Mouse (Mus musculus) MEL (cell line): Measurements from ENCODE around the gene Olfr235. TPM values are rescaled to one million over a fixed set of nuclear protein-coding genes. Genes with fewer than 3 reads are reported as not detected.
"Not testable (repeated sequence)": the region's sequence is repeated elsewhere in the genome, so short reads cannot be mapped to it uniquely, and the experiment has no call there.

Source experiments
- DNase-seq: peaks from one replicate; pipeline ENCODE4 v3.0.0; 2011; ENCODE audit warnings: low read depth, low spot score
- H3K27ac ChIP-seq: 2 replicates; pipeline ENCODE4 v1.5.1; 2012; ENCODE audit warnings: low read depth, mild to moderate bottlenecking, control low read depth, low read length, moderate library complexity; ENCODE audit not compliant: control insufficient read depth
- H3K27me3 ChIP-seq, 2 experiments: fragments of 150-350 bp in 1 of 2; sonication (generic) in 1 of 2; 2 replicates each; pipeline ENCODE4 v1.6.1; 2012; ENCODE audit warnings: low read length in 2 of 2, mild to moderate bottlenecking in 2 of 2, improper control_type of control experiment in 1 of 2, moderate library complexity in 1 of 2; ENCODE audit not compliant: insufficient read depth in 2 of 2, control insufficient read depth in 1 of 2
- H3K36me3 ChIP-seq, 2 experiments: 2 replicates each; pipeline ENCODE4 v1.6.1; 2012 to 2014; ENCODE audit warnings: low read length in 2 of 2, improper control_type of control experiment in 1 of 2, inconsistent platforms in 1 of 2, mild to moderate bottlenecking in 1 of 2; ENCODE audit not compliant: insufficient read depth in 2 of 2, control insufficient read depth in 1 of 2
- H3K4me1 ChIP-seq, 2 experiments: fragments of 150-350 bp in 1 of 2; sonication (generic) in 1 of 2; 2 replicates each; pipeline ENCODE4 v1.6.1; 2012; ENCODE audit warnings: low read length in 2 of 2, improper control_type of control experiment in 1 of 2, mild to moderate bottlenecking in 1 of 2; ENCODE audit not compliant: insufficient read depth in 2 of 2, control insufficient read depth in 1 of 2
- H3K4me3 ChIP-seq, 2 experiments: fragments of 150-350 bp in 1 of 2; sonication (generic) in 1 of 2; 2 replicates each; pipeline ENCODE4 v1.5.1; 2012; ENCODE audit warnings: low read depth in 2 of 2, low read length in 2 of 2, mild to moderate bottlenecking in 2 of 2, moderate library complexity in 2 of 2, control low read depth in 1 of 2, improper control_type of control experiment in 1 of 2; ENCODE audit not compliant: control insufficient read depth in 1 of 2, insufficient read depth in 1 of 2
- H3K79me2 ChIP-seq: 2 replicates; pipeline ENCODE4 v1.6.1; 2012; ENCODE audit warnings: mild to moderate bottlenecking, low read length, moderate library complexity; ENCODE audit not compliant: control insufficient read depth, poor library complexity, insufficient read depth
- H3K9ac ChIP-seq: 2 replicates; pipeline ENCODE4 v1.6.1; 2012; ENCODE audit warnings: low read depth, mild to moderate bottlenecking, control low read depth, low read length, moderate library complexity; ENCODE audit not compliant: control insufficient read depth, poor library complexity, severe bottlenecking
- H3K9me3 ChIP-seq: fragments of 150-350 bp; sonication (generic); replicated peaks from 2 replicates; pipeline ENCODE4 v1.6.1; 2012; ENCODE audit warnings: mild to moderate bottlenecking, low read length, improper control_type of control experiment, moderate library complexity; ENCODE audit not compliant: insufficient read depth
- polyA plus RNA-seq, 2 experiments: library from polyadenylated mRNA; stranded (reverse) in 1 of 2; unstranded in 1 of 2; fragments of >175 nt in 1 of 2; fragments of >200 nt in 1 of 2; gene quantifications; 2 replicates each; pipeline versions ENCODE4 v1.2.1 to v1.2.4; 2012; ENCODE audit warnings: low replicate concordance in 2 of 2, low read depth in 1 of 2; ENCODE audit not compliant: insufficient read length in 2 of 2, insufficient read depth in 1 of 2, missing spikeins in 1 of 2
- total RNA-seq: library from RNA; depleted of rRNA; stranded (reverse); fragments of 300-350 nt; gene quantifications from 2 replicates; pipeline ENCODE4 v1.2.3, GENCODE M21; 2012; rRNA removed

Gene Olfr235
- total and polyA plus RNA-seq, 3 experiments: not detected

DNA sequence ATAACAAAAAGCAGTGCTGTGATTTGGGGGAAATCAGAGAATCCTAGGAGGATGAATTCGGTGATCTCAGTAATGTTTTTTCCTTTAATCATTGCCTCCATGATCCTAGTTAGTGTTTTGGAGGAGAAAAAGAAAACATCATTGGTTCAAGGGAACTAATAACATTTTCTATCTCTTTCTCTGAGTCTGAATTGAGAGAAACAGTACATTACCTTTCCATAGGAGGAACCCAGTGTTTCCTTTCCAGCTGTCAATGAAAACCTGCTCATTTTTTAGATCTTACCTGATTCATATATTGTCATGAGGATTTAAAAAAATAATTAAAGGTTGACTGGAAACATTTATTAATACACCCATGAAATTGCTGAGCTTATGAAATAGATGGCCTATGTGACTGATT, 38.2 kb downstream of the Olfr235 start, which contains the start of gene Olfr1436:
Gene Olfr1436, minus strand, starts transcription at position 101 of the 400 bp plus-strand sequence.
- not testable (repeated sequence) for H3K4me3 ChIP-seq, H3K27ac ChIP-seq, H3K9ac ChIP-seq, H3K36me3 ChIP-seq, DNase-seq, H3K4me1 ChIP-seq, H3K27me3 ChIP-seq, H3K79me2 ChIP-seq, H3K9me3 ChIP-seq

Other genes with a start within 250 kb of the Olfr235 start
- 0.04 TPM in 1 of 2 replicates, not detected in the other for gene Olfr1423, start 219.7 kb upstream of the Olfr235 start, total RNA-seq
- under 1 TPM in 1 of 2 experiments, not detected in 1; 0.25 TPM for gene Olfr1423, start 219.7 kb upstream of the Olfr235 start, polyA plus RNA-seq
- not detected in 2 replicates for gene Olfr1424, start 198.3 kb upstream of the Olfr235 start, total RNA-seq
- gene Olfr1424, start 198.3 kb upstream of the Olfr235 start, polyA plus RNA-seq: not detected
- gene Olfr1425, start 183.3 kb upstream of the Olfr235 start, total RNA-seq: not detected in 2 replicates
- gene Olfr1425, start 183.3 kb upstream of the Olfr235 start, polyA plus RNA-seq: not detected
- not detected in 2 replicates for gene Olfr1426, start 169.0 kb upstream of the Olfr235 start, total RNA-seq
- not detected for gene Olfr1426, start 169.0 kb upstream of the Olfr235 start, polyA plus RNA-seq
- not detected in 2 replicates for gene Olfr1427, start 157.7 kb upstream of the Olfr235 start, total RNA-seq
- gene Olfr1427, start 157.7 kb upstream of the Olfr235 start, polyA plus RNA-seq: not detected
- not detected in 2 replicates for gene Olfr1428, start 145.1 kb upstream of the Olfr235 start, total RNA-seq
- not detected for gene Olfr1428, start 145.1 kb upstream of the Olfr235 start, polyA plus RNA-seq
- gene Olfr76, start 137.8 kb upstream of the Olfr235 start, total RNA-seq: not detected in 2 replicates
- under 1 TPM in 1 of 2 experiments, not detected in 1; 0.03 TPM for gene Olfr76, start 137.8 kb upstream of the Olfr235 start, polyA plus RNA-seq
- not detected in 2 replicates for gene Olfr1555-ps1, start 90.9 kb upstream of the Olfr235 start, total RNA-seq
- not detected for gene Olfr1555-ps1, start 90.9 kb upstream of the Olfr235 start, polyA plus RNA-seq
- gene Olfr1431, start 60.4 kb upstream of the Olfr235 start, total RNA-seq: not detected in 2 replicates
- not detected for gene Olfr1431, start 60.4 kb upstream of the Olfr235 start, polyA plus RNA-seq
- gene Olfr1432, start 28.4 kb upstream of the Olfr235 start, total RNA-seq: not detected in 2 replicates
- not detected for gene Olfr1432, start 28.4 kb upstream of the Olfr235 start, polyA plus RNA-seq
- gene Olfr262, start 19.4 kb upstream of the Olfr235 start, total RNA-seq: not detected in 2 replicates
- gene Olfr262, start 19.4 kb upstream of the Olfr235 start, polyA plus RNA-seq: not detected
- gene Olfr1434, start 18.8 kb downstream of the Olfr235 start, total RNA-seq: not detected in 2 replicates
- gene Olfr1434, start 18.8 kb downstream of the Olfr235 start, polyA plus RNA-seq: not detected
- gene Olfr1436, start 38.1 kb downstream of the Olfr235 start, total RNA-seq: not detected in 2 replicates
- not detected for gene Olfr1436, start 38.1 kb downstream of the Olfr235 start, polyA plus RNA-seq
- gene Olfr1437, start 64.1 kb downstream of the Olfr235 start, total RNA-seq: not detected in 2 replicates
- not detected for gene Olfr1437, start 64.1 kb downstream of the Olfr235 start, polyA plus RNA-seq
- not detected in 2 replicates for gene Olfr1438-ps1, start 74.9 kb downstream of the Olfr235 start, total RNA-seq
- under 1 TPM in 1 of 2 experiments, not detected in 1; 0.03 TPM for gene Olfr1438-ps1, start 74.9 kb downstream of the Olfr235 start, polyA plus RNA-seq
- not detected in 2 replicates for gene Olfr1440, start 126.2 kb downstream of the Olfr235 start, total RNA-seq
- gene Olfr1440, start 126.2 kb downstream of the Olfr235 start, polyA plus RNA-seq: under 1 TPM in 1 of 2 experiments, not detected in 1; 0.01 TPM
- gene Olfr1441, start 156.4 kb downstream of the Olfr235 start, total RNA-seq: not detected in 2 replicates
- gene Olfr1441, start 156.4 kb downstream of the Olfr235 start, polyA plus RNA-seq: under 1 TPM in 1 of 2 experiments, not detected in 1; 0.03 TPM
- not detected in 2 replicates for gene Pfpl, start 166.9 kb downstream of the Olfr235 start, total RNA-seq
- not detected for gene Pfpl, start 166.9 kb downstream of the Olfr235 start, polyA plus RNA-seq
- not detected in 2 replicates for gene Mpeg1, start 199.7 kb downstream of the Olfr235 start, total RNA-seq
- gene Mpeg1, start 199.7 kb downstream of the Olfr235 start, polyA plus RNA-seq: under 1 TPM in 1 of 2 experiments, not detected in 1; 0.07 TPM
- gene Dtx4, start 240.4 kb downstream of the Olfr235 start, total RNA-seq: 2.2 and 3.6 TPM in 2 replicates
- gene Dtx4, start 240.4 kb downstream of the Olfr235 start, polyA plus RNA-seq: 1 to 10 TPM in 1 of 2 experiments, not detected in 1; 8.8 TPM